Mouse (Mus musculus): ENCODE measurements at regions not wholly inside any gene's neighbourhood (a gene's known extent, or its start where the extent isn't known, plus 50 kb on each side); places are given as distances from the start of the nearest gene placed in this dataset.

DNA sequence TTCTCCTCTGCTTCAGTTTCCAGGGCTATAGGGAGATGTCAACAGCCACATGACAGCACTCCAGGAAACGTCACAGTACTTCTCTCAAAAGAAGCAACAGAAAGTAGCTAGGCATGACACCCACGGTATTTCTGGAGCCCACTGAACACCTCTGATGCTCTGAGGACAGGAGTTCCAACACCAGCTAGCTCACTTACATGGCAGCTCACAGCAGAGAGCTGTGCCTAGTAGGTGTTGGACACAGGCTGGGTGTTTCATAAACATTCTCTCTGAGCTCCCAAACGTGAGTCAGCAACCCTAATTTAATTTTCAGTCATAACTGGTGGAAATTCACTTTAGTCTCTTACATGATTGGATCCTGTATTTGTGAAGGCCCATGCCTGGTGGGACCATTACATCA is 140.2 kb downstream of the Aipl1 start:
- no peak for TF ChIP-seq CTCF (IDR thresholded peaks at IDR 0.05; ENCODE audit: borderline replicate concordance, control insufficient read depth, extremely low read depth, insufficient read depth, low read length, poor library complexity)
- TF ChIP-seq POLR2A (IDR thresholded peaks at IDR 0.05; ENCODE audit: control insufficient read depth, extremely low read depth, insufficient read depth, low read length, poor library complexity) = no peak
- no peaks in the 10 kb centered on the region for H3K36me3 ChIP-seq (ENCODE audit: control insufficient read depth, insufficient read depth, low read length)
- no peak for DNase-seq
- no peaks in the 10 kb centered on the region for H3K4me1 ChIP-seq (replicated peaks; ENCODE audit: control insufficient read depth, insufficient read depth, low read length)
- H3K4me3 ChIP-seq (ENCODE audit: control insufficient read depth, insufficient read depth, low read length) = no peak overlapping the region
- no peaks in the 10 kb centered on the region for H3K27me3 ChIP-seq (ENCODE audit: control insufficient read depth, insufficient read depth, low read length)
- H3K27ac ChIP-seq (ENCODE audit: control insufficient read depth, insufficient read depth, low read length) = no peak overlapping the region
- WGBS = 65% methylated on average over 3 of the region's 3 CpGs

DNA sequence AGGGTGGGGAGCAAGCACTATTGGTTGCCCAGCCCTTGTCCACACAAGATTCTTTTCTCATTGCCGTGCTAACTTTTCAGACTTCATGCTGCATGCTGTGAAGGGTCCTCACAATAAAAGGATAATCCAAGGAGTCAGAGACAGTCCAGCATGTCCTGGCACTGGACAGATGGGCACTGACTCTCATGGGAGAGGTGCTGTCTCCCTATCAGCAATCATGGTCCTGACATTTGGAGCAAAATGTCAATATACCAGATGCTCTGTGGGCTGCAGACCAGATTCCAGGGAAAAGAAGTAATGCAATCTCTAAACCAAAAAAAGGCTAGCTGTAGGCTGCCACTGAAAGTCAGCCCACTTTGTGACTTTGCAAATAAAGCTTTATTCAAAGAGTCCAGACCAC is 141.5 kb downstream of the Wscd1 start:
- no peak overlapping the region for H3K4me3 ChIP-seq (ENCODE audit: control insufficient read depth, insufficient read depth, low read length)
- TF ChIP-seq CTCF (IDR thresholded peaks at IDR 0.05; ENCODE audit: borderline replicate concordance, control insufficient read depth, extremely low read depth, insufficient read depth, low read length, poor library complexity) (no peak), POLR2A (IDR thresholded peaks at IDR 0.05; ENCODE audit: control insufficient read depth, extremely low read depth, insufficient read depth, low read length, poor library complexity) (no peak)
- H3K36me3 ChIP-seq (ENCODE audit: control insufficient read depth, insufficient read depth, low read length) = no peaks in the 10 kb centered on the region
- WGBS = 95% methylated on average over 1 of the region's 1 CpGs
- no peak overlapping the region for H3K27ac ChIP-seq (ENCODE audit: control insufficient read depth, insufficient read depth, low read length)
- H3K4me1 ChIP-seq (replicated peaks; ENCODE audit: control insufficient read depth, insufficient read depth, low read length) = no peaks in the 10 kb centered on the region
- no peaks in the 10 kb centered on the region for H3K27me3 ChIP-seq (ENCODE audit: control insufficient read depth, insufficient read depth, low read length)
- DNase-seq = no peak

DNA sequence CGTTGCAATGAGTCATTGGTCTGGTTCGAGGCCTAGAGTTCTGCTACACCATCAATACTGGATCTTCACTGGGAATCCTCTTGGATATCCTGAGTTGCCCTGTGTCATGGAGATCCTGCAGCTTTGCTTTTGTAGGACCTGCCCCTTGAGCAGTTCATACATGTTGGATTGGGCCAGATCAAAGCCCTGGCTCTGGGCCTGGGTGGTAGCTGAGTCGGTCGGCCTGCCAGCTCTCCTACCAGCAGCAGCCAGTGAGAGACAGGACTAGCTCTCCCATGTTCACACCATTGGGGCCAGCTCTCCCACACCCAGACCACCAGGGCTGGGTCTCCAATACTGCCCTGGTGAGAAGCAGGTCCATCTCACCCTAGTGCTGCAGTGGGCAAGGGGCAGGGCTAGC is 139.4 kb downstream of the Wscd1 start:
- Histone ChIP-seq H3K27ac (ENCODE audit: control insufficient read depth, insufficient read depth, low read length) (no peak overlapping the region), H3K4me1 (replicated peaks; ENCODE audit: control insufficient read depth, insufficient read depth, low read length) (no peaks in the 10 kb centered on the region), H3K36me3 (ENCODE audit: control insufficient read depth, insufficient read depth, low read length) (no peaks in the 10 kb centered on the region), H3K27me3 (ENCODE audit: control insufficient read depth, insufficient read depth, low read length) (no peaks in the 10 kb centered on the region), H3K4me3 (ENCODE audit: control insufficient read depth, insufficient read depth, low read length) (no peak overlapping the region)
- WGBS = 92% methylated on average over 4 of the region's 4 CpGs
- DNase-seq = no peak
- TF ChIP-seq POLR2A (IDR thresholded peaks at IDR 0.05; ENCODE audit: control insufficient read depth, extremely low read depth, insufficient read depth, low read length, poor library complexity) (no peak), CTCF (IDR thresholded peaks at IDR 0.05; ENCODE audit: borderline replicate concordance, control insufficient read depth, extremely low read depth, insufficient read depth, low read length, poor library complexity) (no peak)

DNA sequence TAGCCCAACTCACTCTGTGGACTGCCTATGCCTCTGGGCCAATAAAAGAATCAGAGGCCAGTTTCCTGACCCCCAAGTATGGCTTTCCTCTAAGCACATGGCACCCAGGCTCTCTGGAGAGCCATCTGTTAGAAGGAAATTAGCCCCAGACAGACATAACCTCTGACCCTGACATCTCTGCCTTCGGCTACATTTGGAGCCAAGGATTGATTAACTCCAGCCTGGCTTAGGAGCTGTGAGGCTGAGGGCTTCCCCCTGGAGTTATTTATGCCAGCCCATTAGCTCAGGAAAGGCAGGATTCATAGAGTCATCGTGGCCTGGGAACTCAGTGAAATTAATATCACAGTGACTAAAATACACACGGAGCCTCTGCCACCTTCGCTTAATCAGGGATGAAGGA is 137.5 kb downstream of the Wscd1 start:
- WGBS = 75% methylated on average over 4 of the region's 4 CpGs
- Histone ChIP-seq H3K4me1 (replicated peaks; ENCODE audit: control insufficient read depth, insufficient read depth, low read length) (no peaks in the 10 kb centered on the region), H3K27ac (ENCODE audit: control insufficient read depth, insufficient read depth, low read length) (no peak overlapping the region), H3K36me3 (ENCODE audit: control insufficient read depth, insufficient read depth, low read length) (no peaks in the 10 kb centered on the region), H3K4me3 (ENCODE audit: control insufficient read depth, insufficient read depth, low read length) (no peak overlapping the region), H3K27me3 (ENCODE audit: control insufficient read depth, insufficient read depth, low read length) (no peaks in the 10 kb centered on the region)
- TF ChIP-seq CTCF (IDR thresholded peaks at IDR 0.05; ENCODE audit: borderline replicate concordance, control insufficient read depth, extremely low read depth, insufficient read depth, low read length, poor library complexity) (no peak), POLR2A (IDR thresholded peaks at IDR 0.05; ENCODE audit: control insufficient read depth, extremely low read depth, insufficient read depth, low read length, poor library complexity) (no peak)
- no peak for DNase-seq

- no peaks in the 10 kb centered on the region for H3K27me3 ChIP-seq (ENCODE audit: control insufficient read depth, insufficient read depth, low read length)
- 92% methylated on average over 4 of the region's 4 CpGs for WGBS
- no peak overlapping the region for H3K27ac ChIP-seq (ENCODE audit: control insufficient read depth, insufficient read depth, low read length)
- no peak overlapping the region for H3K4me3 ChIP-seq (ENCODE audit: control insufficient read depth, insufficient read depth, low read length)
- TF ChIP-seq CTCF (IDR thresholded peaks at IDR 0.05; ENCODE audit: borderline replicate concordance, control insufficient read depth, extremely low read depth, insufficient read depth, low read length, poor library complexity) (no peak), POLR2A (IDR thresholded peaks at IDR 0.05; ENCODE audit: control insufficient read depth, extremely low read depth, insufficient read depth, low read length, poor library complexity) (no peak)
- no peaks in the 10 kb centered on the region for H3K36me3 ChIP-seq (ENCODE audit: control insufficient read depth, insufficient read depth, low read length)
- no peak for DNase-seq
- no peaks in the 10 kb centered on the region for H3K4me1 ChIP-seq (replicated peaks; ENCODE audit: control insufficient read depth, insufficient read depth, low read length)
These were observed 137.1 kb downstream of the Wscd1 start for GRCm38 (mm10) chr11:71886771-71887170.

DNA sequence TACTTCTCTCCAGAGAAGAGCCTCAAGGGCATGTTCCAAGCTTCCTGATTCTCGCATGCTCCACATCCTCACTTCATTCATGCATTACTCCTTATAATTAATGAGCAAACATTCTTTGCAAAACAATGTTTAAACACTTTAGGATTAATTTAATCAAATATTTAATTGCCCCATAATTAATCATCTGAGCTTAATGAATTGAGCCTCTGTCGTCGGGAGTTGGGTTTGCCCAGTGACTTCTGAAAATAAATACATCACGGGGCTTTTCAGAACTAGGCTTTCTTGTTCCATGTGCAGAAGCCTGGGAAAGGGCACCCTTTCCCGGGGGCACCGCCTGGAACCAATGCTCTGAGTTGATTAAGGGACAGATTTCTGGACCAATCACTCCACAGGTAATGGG is 135.1 kb downstream of the Wscd1 start:
- no peaks in the 10 kb centered on the region for H3K4me1 ChIP-seq (replicated peaks; ENCODE audit: control insufficient read depth, insufficient read depth, low read length)
- H3K36me3 ChIP-seq (ENCODE audit: control insufficient read depth, insufficient read depth, low read length) = no peaks in the 10 kb centered on the region
- 84% methylated on average over 6 of the region's 6 CpGs for WGBS
- no peak overlapping the region for H3K4me3 ChIP-seq (ENCODE audit: control insufficient read depth, insufficient read depth, low read length)
- no peak overlapping the region for H3K27ac ChIP-seq (ENCODE audit: control insufficient read depth, insufficient read depth, low read length)
- no peak for TF ChIP-seq POLR2A (IDR thresholded peaks at IDR 0.05; ENCODE audit: control insufficient read depth, extremely low read depth, insufficient read depth, low read length, poor library complexity)
- TF ChIP-seq CTCF (IDR thresholded peaks at IDR 0.05; ENCODE audit: borderline replicate concordance, control insufficient read depth, extremely low read depth, insufficient read depth, low read length, poor library complexity) = no peak
- DNase-seq = no peak
- no peaks in the 10 kb centered on the region for H3K27me3 ChIP-seq (ENCODE audit: control insufficient read depth, insufficient read depth, low read length)

DNA sequence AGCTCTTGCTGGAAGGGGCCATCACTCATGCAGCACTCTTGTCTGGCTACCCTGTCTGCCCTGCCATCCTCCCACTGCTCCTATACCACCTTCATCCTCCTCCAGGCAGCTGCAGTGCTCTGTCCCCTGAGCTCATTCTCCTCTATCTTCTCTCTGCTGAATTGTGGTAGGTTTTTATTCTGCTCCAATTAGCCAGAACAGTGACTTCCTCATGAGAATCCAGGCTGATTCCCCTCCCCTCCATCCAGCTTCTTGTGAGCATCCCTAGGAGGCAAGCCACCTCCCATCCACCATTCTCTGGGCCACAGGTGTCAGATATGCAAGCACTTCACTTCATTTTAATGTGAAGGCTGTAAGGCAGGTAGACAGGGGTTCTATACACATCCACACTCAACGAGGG is 132.1 kb downstream of the Wscd1 start:
- WGBS = 76% methylated on average over 1 of the region's 1 CpGs
- Histone ChIP-seq H3K36me3 (ENCODE audit: control insufficient read depth, insufficient read depth, low read length) (no peaks in the 10 kb centered on the region), H3K4me1 (replicated peaks; ENCODE audit: control insufficient read depth, insufficient read depth, low read length) (no peaks in the 10 kb centered on the region), H3K27ac (ENCODE audit: control insufficient read depth, insufficient read depth, low read length) (no peak overlapping the region), H3K4me3 (ENCODE audit: control insufficient read depth, insufficient read depth, low read length) (no peak overlapping the region), H3K27me3 (ENCODE audit: control insufficient read depth, insufficient read depth, low read length) (no peaks in the 10 kb centered on the region)
- TF ChIP-seq POLR2A (IDR thresholded peaks at IDR 0.05; ENCODE audit: control insufficient read depth, extremely low read depth, insufficient read depth, low read length, poor library complexity) = no peak
- TF ChIP-seq CTCF (IDR thresholded peaks at IDR 0.05; ENCODE audit: borderline replicate concordance, control insufficient read depth, extremely low read depth, insufficient read depth, low read length, poor library complexity) = no peak
- DNase-seq = no peak

All from thymus, adult 2 months (tissue).